Mouse (Mus musculus) T-helper 2 cell (primary cell): Measurements from ENCODE around the gene Rplp2.

Experiments
- in situ Hi-C: fragments of 300-600 bp; cut with MboI, MseI; formaldehyde crosslinking; loops from one replicate; pipeline ENCODE4 v1.15.1; 2025; ENCODE audit warnings: high pct_unique_total_duplicates

Rplp2 gene

GRCm38 (mm10) chr7:141481498-141482401 is 34.6 kb downstream of the Rplp2 start:
- in situ Hi-C loops = no loop called here

- in situ Hi-C loops = no loop called here
These were observed 35.4 kb downstream of the Rplp2 start for GRCm38 (mm10) chr7:141482531-141483024.

GRCm38 (mm10) chr7:141483114-141483653 is 36.0 kb downstream of the Rplp2 start:
- in situ Hi-C loops = no loop called here

- in situ Hi-C loops = no loop called here
These were observed 37.3 kb downstream of the Rplp2 start for GRCm38 (mm10) chr7:141484186-141485120.

GRCm38 (mm10) chr7:141485186-141485585 is 38.0 kb downstream of the Rplp2 start:
- in situ Hi-C loops = no loop called here

- in situ Hi-C loops = no loop called here
These were observed 38.4 kb downstream of the Rplp2 start for GRCm38 (mm10) chr7:141485606-141486005.

- in situ Hi-C loops = no loop called here
These were observed 39.1 kb downstream of the Rplp2 start for GRCm38 (mm10) chr7:141486239-141486638.

GRCm38 (mm10) chr7:141487141-141487540 is 40.0 kb downstream of the Rplp2 start:
- in situ Hi-C loops = no loop called here

GRCm38 (mm10) chr7:141491151-141491550 is 44.0 kb downstream of the Rplp2 start:
- in situ Hi-C loops = loop anchor here (5.0 to 10.0 kb wide), 2 partner anchors 164 to 256 kb away; partner anchors contain the start of gene Muc6

GRCm38 (mm10) chr7:141492738-141493137 is 45.6 kb downstream of the Rplp2 start:
- in situ Hi-C loops = loop anchor here (5.0 to 10.0 kb wide), 2 partner anchors 162 to 255 kb away; partner anchors contain the start of gene Muc6

GRCm38 (mm10) chr7:141493729-141494128 is 46.6 kb downstream of the Rplp2 start:
- in situ Hi-C loops = loop anchor here (5.0 to 10.0 kb wide), 2 partner anchors 161 to 254 kb away; partner anchors contain the start of gene Muc6

GRCm38 (mm10) chr7:141495379-141495778 is 48.2 kb downstream of the Rplp2 start:
- in situ Hi-C loops = loop anchor here (10.0 kb wide), 1 partner anchor 159 kb away; the partner anchor contains the start of gene Muc6

- in situ Hi-C loops = loop anchor here (10.0 kb wide), 1 partner anchor 159 kb away; the partner anchor contains the start of gene Muc6
These were observed 48.8 kb downstream of the Rplp2 start for GRCm38 (mm10) chr7:141495940-141496339.

GRCm38 (mm10) chr7:141497600-141497999 is 50.4 kb downstream of the Rplp2 start:
- in situ Hi-C loops = loop anchor here (10.0 kb wide), 1 partner anchor 157 kb away; the partner anchor contains the start of gene Muc6
